Mouse (Mus musculus): ENCODE results near the gene Ppp1cb. TPM values are rescaled to one million over a fixed set of nuclear protein-coding genes. Genes with fewer than 3 reads are reported as not detected.

The Ppp1cb gene
- total RNA-seq, 2 experiments from 2014 or later, result 380 to 391 TPM

DNA sequence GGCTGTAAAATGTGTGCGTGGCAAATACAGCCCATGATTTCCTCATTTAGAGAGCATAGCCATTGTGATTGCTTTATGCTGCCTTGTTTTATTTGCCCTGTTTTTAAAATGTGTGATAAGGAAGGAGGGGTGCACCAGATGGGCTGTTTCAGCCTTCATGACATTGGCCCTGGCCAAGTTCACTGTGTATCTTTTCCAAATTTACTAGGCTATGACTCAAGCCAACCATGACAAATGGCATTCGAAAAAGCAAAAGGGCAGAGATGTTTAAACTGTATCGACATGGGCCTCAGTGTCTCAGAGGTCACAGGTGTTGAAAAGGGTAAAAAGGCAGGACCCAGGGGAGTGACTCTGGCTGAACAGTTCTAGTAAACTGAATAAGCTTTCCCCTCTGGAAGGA lies 17.3 kb upstream of the Ppp1cb start:
- no peak for DNase-seq (ENCODE audit: low spot score in 2 of 2)
- intact Hi-C loops (cut with DNase I), result no loop called here

DNA sequence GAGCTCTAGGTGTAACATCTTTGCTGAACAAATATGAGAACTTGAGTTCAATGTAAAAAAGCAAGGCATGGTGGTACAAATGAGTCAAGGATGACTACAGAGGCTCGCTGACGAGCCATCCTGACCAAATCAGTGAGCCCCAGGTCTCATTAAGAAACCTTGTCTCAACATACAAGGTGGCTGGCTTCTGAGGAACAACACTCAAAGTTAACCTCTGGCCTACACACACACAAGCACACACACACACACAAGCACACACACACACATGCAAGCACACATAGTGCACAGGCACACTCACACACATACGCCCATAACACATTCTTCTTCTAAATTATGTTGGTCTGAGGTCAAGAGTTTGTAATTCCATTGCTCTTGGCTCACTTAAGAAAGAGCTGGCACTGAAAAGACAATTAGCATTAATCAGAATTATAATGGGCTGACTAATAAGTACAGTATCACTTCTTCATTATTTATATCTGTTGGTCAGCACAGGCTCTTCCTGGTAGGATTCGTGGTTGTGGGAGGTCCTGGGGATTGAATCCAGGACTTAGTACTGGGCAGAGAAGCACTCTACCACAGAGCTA lies 16.6 kb upstream of the Ppp1cb start:
- intact Hi-C loops (cut with DNase I), result no loop called here
- DNase-seq (ENCODE audit: low spot score in 2 of 2), result no peak

DNA sequence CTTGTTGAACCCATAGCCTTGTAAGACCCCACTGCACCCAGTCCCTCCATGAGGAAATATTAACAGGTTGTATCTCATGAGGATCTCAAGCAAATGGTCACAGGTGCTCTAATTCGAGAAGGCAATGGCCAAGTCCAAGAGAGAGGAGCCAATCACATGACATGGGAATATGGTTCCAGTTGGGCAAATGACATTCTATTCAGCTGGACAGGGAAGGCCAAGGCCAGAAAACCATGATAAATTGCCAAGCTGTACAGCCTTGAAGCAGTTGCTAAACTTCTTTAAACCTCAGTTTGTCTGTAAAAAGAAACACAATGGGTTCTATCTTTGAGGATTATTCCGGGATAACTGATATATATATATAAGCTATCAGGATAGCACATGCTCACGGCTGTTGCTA lies 14.7 kb upstream of the Ppp1cb start:
- no peak for DNase-seq (ENCODE audit: low spot score in 2 of 2)
- intact Hi-C loops (cut with DNase I), result no loop called here

DNA sequence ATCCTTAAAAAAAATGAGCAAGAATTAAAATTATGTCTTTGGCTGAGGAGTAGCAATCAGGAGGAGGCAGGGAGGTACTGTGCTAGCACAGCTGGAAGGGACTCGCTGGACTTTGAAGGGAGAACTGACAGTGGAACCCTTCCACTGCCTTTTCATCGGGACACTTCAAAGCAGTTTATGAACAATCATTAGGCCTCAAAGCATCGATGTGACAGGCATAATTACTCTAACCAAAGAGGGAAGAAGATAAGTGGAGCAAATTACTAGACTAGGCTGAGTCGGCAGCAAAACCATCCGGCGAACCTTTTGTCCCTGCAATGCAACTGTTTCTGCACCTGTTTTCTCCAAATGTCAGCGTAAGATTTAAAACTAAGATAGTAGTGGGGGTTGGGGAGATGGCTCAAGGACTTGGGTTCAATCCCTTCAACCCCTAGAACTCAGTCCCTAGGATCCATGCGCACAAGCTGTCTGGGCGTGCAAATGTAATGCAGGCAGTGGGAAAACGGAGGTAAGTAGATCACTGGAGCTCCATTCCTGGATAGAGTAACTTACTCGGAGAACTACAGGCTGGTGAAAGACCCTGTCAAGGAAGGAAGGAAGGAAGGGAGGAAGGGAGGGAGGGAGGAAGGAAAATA lies 13.2 kb upstream of the Ppp1cb start:
- DNase-seq (ENCODE audit: low spot score in 2 of 2), result no peak
- intact Hi-C loops (cut with DNase I), result no loop called here

DNA sequence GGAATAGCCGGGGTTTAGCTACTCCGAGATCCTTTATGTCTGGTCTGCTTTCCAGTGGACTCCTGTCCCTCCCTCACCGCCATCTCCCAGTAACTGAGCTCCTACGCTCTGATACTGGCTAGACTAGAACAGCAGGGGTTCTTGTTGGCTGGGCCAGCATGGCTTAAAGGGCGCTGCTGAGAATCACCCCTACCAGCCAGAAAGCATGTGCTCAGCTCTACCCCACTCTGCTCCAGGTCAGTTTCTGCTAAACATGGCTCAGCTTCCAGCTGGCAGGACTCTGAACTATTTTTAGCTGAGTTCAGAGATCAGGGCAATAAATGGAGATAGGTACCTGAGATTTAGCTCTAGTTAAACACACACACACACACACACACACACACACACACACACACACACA lies 12.2 kb upstream of the Ppp1cb start:
- intact Hi-C loops (cut with DNase I), result no loop called here
- DNase-seq (ENCODE audit: low spot score in 2 of 2), result no peak

DNA sequence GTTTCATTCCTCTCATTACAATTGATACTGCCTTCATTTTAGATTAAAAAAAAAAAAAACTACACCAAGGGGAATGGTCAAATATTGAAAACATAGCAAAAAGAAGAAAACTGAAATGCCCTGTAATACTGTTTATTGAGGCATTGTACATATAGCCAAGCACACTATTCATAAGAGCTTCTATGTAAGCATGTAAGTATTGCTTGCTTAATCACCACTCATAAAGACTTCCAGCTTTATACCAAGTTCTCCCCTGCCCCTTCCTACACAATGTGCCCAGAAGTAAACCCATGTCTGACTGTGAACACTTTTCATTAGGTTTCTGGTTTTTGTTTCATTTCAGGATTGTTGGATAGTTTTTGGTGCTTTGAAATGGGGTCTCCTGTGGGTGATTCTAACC lies 11.8 kb upstream of the Ppp1cb start:
- intact Hi-C loops (cut with DNase I), result no loop called here
- no peak for DNase-seq (ENCODE audit: low spot score in 2 of 2)

DNA sequence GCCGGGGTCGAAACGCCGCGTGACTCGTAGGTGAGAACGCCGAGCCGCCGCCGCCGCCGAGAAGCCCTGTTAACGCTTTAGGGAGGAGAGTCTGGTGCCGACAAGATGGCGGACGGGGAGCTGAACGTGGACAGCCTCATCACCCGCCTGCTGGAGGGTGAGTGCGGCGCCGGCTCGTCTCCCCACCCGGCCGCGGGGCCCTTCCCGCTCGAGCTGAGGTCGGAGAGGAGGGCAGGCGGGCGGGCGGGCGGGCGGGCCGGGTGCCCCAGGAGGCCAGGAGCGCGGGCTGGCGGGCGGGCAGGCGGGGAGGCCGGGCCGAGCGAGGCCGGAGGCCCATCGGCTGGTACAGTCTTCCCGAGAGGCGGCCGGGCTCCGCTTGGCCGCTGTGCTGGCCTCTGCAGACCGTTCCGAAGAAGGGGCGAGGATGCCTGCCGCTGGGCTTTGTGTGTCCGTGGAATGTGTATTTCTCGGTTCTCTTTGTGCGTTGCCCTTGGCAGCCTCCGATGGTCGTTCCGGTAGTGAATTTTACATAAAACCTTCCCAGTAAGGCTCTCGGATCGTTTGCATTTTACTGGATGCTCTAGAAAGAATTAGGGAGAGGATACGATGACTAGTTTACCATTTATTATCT lies 723 bp downstream of the Ppp1cb start:
- DNase-seq (ENCODE audit: low spot score in 2 of 2), result peak in 1 of 2 experiments; percentile 81
- intact Hi-C loops (cut with DNase I), result loop anchor here (5.0 kb wide), 2 partner anchors 57 to 112 kb away; no protein-coding TSS in a partner anchor

DNA sequence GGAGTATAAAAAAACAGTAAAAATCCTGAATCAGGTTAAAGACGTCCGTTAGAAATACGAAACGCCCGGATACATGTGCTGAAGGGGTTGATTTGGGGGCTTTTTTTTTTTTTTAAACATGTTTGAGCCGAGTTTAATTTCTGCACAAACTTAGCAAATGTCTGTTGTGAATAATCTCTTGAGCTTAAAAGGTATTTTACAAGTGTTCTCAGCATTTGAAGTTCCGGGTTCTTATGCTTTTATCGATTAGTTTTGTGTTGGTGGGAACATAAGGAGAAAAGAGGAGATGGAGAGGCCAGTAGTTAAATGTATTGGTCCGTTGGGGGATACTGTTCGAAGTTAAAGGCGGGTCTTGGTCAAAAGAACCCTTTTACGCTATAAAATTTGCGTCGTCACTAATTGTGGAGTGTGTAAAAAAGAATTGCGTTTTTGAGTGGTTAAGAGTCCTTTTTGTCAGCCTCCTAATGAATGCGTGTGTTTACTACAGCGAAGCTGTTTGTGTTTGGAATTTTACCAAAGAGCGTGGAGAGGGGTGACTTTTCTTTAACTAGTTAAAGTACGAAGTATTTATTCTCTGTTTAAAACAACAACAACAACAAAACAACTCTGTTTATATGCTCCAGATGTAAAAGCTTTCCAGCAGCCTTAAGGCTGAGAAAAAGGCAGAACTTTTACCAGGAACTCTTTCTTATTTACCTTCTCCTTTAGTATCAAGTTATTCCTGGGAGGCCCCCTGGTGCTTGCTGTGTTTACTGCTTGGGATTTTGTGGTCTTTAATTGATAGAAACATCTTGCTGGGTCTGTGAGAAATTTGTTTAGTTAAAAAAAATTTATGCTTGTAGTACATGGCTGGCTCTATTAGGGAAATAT lies 1.5 kb downstream of the Ppp1cb start:
- no peak for DNase-seq (ENCODE audit: low spot score in 2 of 2)
- intact Hi-C loops (cut with DNase I), result loop anchor here (2.0 to 5.0 kb wide), 3 partner anchors 58 to 137 kb away; no protein-coding TSS in a partner anchor

DNA sequence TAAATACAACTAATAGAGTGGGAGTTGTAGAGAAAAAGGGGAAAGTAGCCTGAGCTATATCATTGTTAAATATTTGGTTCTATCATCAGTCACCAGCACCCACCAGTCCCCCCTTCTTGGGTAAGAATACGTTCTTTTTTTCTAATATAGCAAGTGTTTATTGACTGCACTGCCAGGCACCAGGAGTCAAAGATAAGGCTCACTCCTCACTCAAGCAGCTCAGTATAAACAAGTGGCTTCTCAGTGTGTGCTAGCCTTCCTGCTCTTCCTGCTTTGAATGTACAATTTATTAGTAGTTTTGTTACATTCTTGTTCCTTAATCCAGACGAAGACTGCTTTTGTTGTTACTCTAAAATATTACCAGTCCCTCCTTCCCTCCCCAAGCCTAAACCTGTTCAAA lies 2.3 kb downstream of the Ppp1cb start:
- intact Hi-C loops (cut with DNase I), result loop anchor here (2.0 kb wide), 1 partner anchor 138 kb away; no protein-coding TSS in a partner anchor
- DNase-seq (ENCODE audit: low spot score in 2 of 2), result no peak

DNA sequence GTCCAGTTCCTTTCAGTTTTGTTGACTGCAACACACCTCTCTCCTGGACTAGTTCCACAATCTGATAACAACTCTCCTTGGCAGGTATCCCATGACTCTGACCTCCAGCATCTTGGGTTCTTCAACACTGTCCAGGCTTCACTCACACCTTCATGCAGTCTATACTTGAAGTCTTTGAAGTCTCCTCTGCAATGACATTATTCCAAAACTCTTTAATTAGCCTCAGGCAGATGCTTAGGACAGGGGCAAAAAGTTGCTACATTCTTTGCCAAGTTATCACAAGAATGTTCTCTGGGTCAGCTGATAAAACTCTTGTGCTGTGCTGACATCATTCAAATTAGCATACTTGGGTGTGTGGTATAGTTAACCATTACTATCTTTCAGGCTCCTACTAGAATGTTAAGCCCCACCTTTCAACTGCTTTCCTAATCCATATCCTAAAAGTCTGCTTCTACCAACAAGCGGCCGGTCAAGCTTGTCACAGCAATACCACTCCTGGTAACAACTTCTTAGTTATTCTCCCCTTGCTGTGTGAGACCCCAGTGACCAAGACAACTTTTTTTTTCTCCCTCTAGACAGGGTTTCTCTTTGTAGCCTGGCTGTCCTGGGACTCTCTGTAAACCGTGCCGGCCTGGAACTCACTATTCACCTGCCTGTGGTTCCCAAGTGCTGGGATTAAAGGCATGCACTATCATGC lies 13.8 kb downstream of the Ppp1cb start:
- no peak for DNase-seq (ENCODE audit: low spot score in 2 of 2)
- intact Hi-C loops (cut with DNase I), result no loop called here

DNA sequence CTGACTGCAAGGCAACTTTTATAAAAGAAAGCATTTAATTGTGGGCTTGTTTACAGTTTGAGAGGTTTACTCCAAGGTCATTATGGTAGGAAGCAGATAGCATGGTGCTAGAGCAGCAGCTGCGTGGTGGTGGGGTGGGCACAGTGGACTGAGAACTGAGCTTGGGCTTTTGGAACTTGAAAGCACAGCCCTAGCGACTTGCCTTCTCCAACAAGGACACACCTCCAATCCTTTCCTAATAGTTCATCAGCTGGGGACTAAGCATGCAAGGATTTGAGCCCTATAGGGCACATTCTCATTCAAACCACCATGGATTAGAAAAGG lies 14.3 kb downstream of the Ppp1cb start:
- DNase-seq (ENCODE audit: low spot score in 2 of 2), result no peak
- intact Hi-C loops (cut with DNase I), result no loop called here

DNA sequence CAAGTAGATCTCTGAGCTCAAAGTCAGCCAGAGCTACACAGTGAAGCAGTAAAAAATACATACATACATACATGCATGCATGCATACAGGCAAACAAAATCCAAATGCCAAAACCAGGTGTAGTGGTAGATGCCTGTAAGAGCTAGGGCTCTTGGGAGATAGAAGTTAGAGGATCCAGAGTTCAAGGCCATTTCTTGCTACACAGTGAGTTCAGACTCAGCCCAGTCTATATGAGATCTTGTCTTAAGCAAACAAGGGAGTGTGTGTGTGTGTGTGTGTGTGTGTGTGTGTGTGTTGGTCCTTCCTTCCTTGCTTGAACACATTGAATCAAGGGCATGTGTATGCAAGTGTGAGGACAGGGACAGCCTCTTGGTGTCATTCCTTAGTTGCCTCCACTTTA lies 17.9 kb downstream of the Ppp1cb start:
- intact Hi-C loops (cut with DNase I), result no loop called here
- DNase-seq (ENCODE audit: low spot score in 2 of 2), result no peak

DNA sequence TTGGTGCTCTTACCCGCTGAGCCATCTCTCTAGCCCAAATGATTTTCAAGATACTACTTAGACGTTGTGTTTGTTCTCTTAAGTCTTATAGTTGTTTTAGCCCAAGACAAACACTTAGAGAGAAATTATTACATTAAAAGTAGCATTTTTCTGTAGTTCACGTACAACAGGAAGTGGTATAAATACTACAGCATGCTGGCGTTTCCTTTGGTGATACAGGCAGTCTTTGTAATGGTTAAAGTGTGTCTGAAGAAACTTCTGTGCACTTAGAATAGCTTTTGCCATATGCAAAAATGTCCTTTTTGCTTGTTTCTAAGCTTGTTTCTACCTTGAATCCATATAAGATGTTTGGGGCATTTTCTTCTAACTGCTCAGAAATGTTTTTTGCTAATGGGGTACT lies 20.3 kb downstream of the Ppp1cb start:
- intact Hi-C loops (cut with DNase I), result no loop called here
- no peak for DNase-seq (ENCODE audit: low spot score in 2 of 2)

DNA sequence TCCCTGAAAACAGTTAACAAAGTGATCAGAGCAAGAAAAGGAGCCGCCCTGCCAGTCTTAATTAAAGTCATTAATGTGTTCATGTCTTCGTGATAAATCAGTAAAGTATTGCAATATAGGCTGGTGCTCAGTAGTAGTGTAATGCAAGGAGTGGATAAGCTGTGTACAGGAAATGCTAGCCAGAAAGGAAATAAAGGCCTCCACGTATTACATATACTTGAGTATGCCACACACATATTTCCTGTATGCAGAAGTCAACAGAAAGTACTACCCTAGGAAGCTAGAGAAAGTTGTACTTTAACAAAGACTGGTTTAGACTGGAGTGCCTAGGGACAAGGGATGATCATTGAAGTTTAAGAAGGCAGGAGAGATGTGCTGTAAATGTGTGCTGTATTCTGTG lies 26.8 kb downstream of the Ppp1cb start:
- no peak for DNase-seq (ENCODE audit: low spot score in 2 of 2)
- intact Hi-C loops (cut with DNase I), result no loop called here

DNA sequence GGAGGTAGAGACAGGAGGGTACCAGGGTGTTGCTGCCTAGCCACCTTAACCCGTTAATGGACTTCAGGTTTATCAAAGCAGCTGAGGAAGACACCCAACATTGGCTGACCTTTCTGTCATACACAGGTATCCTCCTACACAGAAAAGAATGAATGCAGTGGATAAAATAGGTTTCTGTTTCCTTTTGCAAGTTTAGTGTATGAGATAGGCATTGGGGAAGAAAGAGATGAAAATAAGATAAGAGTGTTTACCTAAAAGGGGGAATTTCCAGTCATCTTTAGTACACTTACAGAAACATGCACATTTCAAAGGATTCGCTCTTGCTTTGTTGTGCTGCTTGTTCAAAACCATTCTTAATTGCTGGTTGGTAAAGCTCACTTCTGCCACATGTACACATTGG lies 29.4 kb downstream of the Ppp1cb start:
- intact Hi-C loops (cut with DNase I), result no loop called here
- no peak for DNase-seq (ENCODE audit: low spot score in 2 of 2)

DNA sequence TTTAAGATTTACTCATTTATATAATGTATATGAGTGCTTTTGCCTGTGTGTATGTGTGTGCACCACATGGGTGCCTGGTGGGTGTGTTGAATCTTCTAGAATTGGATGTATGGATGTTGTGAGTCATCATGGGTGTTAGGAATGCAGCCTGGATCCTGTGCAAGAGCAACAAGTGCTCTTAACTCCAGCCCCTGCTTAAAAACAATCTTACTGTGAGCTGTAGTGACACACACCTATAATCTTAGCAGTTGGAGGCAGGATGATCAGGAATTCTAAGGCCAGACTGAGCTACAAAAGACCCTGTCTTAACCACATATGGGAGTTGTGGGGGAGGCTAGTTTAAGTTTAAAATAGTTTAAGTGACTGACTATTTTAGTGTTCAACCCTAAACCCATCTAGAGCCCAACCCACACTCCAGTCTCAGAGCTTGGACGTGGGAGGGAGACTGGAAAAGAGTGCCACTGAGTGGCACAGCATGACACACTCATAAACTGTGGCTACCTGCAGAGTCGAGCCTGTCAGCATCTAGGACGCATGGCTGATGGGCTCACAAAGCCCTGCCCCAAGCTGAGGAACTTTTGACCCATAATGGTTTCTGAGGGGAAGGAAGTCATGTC lies 35.5 kb downstream of the Ppp1cb start:
- intact Hi-C loops (cut with DNase I), result no loop called here
- peak; percentile 46 to 61 for DNase-seq (ENCODE audit: low spot score in 2 of 2)

DNA sequence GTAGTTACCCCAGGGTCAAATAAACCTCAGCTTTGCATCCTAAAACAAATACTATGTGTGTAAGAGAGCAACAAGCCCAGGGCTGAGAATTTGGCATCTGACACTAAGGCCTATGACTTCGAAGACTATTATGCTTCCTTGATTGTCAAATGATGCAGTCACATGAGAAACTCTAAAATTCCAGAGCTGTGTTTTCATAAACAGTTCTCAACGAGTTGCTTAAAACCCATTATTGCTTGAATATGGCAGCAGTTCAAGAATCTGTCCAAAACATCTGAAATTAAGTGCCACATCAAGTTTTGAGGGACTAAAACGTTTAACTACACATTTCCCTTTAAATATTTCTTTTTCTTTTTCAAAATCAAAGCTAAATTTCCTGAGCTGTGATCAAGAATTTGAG lies 50.1 kb downstream of the Ppp1cb start:
- DNase-seq (ENCODE audit: low spot score in 2 of 2), result no peak
- intact Hi-C loops (cut with DNase I), result no loop called here

DNA sequence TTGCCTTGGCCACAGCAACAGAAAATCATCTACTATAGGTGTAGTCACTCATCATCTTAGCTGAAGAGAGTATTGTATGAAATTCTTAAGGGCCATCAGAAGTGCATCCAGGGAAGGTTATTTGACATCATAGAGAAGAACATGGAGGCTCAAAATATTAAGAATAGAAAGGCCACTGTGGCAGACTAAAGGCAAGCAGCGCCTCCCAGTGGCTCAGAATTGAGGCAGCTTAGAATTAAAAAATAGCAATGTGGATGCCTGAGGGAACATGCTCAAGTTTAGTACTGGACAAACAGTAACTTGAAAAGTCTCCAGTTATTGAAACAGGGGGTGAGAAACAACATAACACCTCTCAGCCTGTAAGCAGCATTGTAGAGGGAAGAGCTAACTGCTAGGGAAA lies 61.7 kb downstream of the Ppp1cb start:
- intact Hi-C loops (cut with DNase I), result loop anchor here (2.0 kb wide), 1 partner anchor 198 kb away; no protein-coding TSS in a partner anchor
- no peak for DNase-seq (ENCODE audit: low spot score in 2 of 2)

DNA sequence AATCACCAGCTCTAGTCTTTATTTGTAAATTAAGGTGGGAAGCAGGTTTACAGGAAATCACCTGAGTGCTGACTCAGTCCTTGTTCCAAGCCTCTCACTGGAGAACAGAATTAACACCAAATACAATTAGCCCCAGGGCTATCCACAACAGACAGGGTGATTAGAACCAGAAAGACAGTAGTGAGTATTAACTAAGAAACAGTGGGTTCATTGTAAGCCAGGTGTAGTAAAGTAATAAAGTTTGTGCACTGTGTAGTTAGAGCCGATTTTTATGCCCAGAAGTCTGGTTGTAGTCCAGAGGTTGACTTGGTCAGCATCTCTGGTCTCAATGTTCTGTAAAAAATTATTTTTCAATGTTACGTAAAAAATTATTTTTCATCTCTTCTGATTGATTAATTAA lies 90.8 kb downstream of the Ppp1cb start:
- no peak for DNase-seq (ENCODE audit: low spot score in 2 of 2)
- intact Hi-C loops (cut with DNase I), result no loop called here
